Mouse (Mus musculus) bone marrow macrophage, adult 2 months (primary cell): ENCODE data around the gene Hist1h1b. TPM values are rescaled to one million over a fixed set of nuclear protein-coding genes. Genes with fewer than 3 reads are reported as not detected.

Experiments used
- H3K27ac ChIP-seq: 2 replicates; pipeline ENCODE4 v1.5.1; 2012; ENCODE audit warnings: low read depth, low read length; ENCODE audit not compliant: insufficient read depth
- H3K4me1 ChIP-seq: 2 replicates; pipeline ENCODE4 v1.6.1; 2012; ENCODE audit warnings: low read length; ENCODE audit not compliant: control insufficient read depth, insufficient read depth
- H3K4me3 ChIP-seq: 2 replicates; pipeline ENCODE4 v1.5.1; 2012; ENCODE audit warnings: mild to moderate bottlenecking, low read length, moderate library complexity; ENCODE audit not compliant: insufficient read depth
- CTCF ChIP-seq: IDR thresholded peaks from 2 replicates; pipeline ENCODE4 v1.5.1; 2012; ENCODE audit warnings: low read depth, mild to moderate bottlenecking, low read length, moderate library complexity
- POLR2A ChIP-seq: IDR thresholded peaks from 2 replicates; pipeline ENCODE4 v1.6.1; 2012; ENCODE audit warnings: mild to moderate bottlenecking, low read depth, low read length, borderline replicate concordance
- polyA plus RNA-seq: library from polyadenylated mRNA; stranded (reverse); fragments of >200 nt; gene quantifications from 2 replicates; pipeline ENCODE4 v1.2.4, GENCODE M21; 2012; ENCODE audit not compliant: missing spikeins, insufficient read depth, insufficient read length

Gene Hist1h1b
- polyA plus RNA-seq, 1 experiment = 0.82 TPM

DNA sequence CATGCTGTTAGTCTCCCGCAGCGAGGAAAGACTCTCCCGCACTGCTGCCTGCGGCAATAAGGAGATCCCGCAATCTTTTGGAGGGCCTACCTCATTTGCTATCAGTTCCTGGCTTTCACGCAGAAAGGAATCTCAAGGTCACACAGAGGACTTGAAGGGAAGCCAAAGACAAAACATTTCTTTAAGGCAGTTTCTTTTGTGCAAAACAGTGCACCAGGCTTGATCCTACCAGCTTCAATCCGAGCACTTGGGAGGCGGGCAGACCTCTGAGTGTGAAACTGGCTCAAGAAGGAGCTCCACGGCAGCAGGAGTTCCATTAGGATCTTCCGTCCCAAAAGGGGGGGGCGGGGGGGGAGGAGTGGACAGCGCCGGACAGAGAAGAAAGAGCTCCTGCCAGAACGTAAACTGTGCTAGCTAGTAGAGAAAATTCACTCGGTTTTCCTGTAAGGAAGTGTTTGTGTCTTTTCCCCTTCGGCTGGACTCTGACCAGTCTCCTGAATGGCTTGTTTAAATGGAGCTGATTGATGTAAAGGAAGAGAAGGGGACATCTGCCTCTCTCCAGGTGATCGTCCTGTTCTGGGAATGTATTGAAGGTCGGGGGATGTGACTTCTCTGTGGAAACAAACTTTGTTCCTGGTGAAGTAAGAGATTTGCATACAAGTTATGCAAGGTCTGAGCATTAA is 10.3 kb upstream of the Hist1h1b start:
- H3K4me3 ChIP-seq = no peak overlapping the region
- no peak for TF ChIP-seq CTCF
- H3K27ac ChIP-seq = no peak overlapping the region
- H3K4me1 ChIP-seq = peaks cover 18% of the 10 kb centered on the region

DNA sequence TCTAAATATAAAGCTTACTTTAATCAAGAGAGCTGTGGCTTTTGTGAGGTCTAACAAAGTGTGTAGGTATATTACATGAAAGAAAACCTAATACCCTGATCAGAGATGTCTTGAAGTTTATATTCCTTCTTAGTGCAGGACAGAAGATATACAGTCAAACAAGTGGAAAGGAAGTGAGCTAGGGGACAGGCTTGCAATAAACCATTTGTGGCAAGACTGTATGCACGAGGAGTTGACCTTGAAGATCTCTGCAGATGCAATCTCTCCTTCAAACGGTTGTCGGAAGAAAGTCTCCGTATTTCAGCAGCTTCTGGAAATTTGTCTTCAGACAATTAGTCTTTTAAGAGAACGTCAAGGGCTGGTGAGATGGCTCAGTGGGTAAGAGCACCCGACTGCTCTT is 9.5 kb upstream of the Hist1h1b start:
- Histone ChIP-seq H3K4me1 (peaks cover 20% of the 10 kb centered on the region), H3K27ac (no peak overlapping the region), H3K4me3 (no peak overlapping the region)
- TF ChIP-seq CTCF (no peak), POLR2A (no peak)

DNA sequence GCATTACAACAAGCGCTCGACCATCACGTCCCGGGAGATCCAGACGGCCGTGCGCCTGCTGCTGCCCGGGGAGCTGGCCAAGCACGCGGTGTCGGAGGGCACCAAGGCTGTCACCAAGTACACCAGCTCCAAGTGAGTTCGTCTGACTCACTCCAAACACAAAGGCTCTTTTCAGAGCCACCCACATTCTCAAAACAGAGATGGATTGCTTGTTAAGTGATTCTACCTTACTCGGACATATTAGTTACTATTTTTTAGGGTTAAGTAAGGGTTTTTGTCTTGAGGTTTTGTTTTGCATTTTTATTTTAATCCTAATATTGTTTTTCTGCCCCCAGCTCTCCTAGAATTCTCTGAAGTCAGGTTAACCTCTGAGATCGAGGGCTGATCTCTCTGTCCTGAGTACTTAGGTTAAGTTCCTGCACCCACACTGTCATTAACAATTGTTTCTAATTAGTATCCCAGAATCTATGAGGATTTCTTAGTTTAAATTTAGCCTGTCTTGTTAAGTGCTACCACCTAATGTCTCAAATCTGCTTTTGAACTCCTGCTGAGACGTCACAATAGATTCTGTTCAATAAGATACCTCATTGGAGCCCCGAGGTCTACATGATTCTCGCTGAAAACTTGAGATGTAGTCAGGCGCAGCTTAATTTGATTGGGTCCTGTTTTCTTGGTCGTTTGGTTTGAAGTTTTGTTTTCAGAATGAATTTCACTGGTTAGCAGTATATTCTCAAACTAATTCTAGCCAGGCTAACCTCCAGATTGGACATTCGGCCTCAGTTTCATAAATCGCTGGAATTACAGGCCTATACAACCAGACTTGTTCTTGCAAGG is 7.6 kb upstream of the Hist1h1b start:
- peak overlapping the region; percentile 67 for H3K27ac ChIP-seq
- peak overlapping the region; percentile 38 for H3K4me3 ChIP-seq
- TF ChIP-seq POLR2A (no peak), CTCF (no peak)
- peaks cover 24% of the 10 kb centered on the region for H3K4me1 ChIP-seq

DNA sequence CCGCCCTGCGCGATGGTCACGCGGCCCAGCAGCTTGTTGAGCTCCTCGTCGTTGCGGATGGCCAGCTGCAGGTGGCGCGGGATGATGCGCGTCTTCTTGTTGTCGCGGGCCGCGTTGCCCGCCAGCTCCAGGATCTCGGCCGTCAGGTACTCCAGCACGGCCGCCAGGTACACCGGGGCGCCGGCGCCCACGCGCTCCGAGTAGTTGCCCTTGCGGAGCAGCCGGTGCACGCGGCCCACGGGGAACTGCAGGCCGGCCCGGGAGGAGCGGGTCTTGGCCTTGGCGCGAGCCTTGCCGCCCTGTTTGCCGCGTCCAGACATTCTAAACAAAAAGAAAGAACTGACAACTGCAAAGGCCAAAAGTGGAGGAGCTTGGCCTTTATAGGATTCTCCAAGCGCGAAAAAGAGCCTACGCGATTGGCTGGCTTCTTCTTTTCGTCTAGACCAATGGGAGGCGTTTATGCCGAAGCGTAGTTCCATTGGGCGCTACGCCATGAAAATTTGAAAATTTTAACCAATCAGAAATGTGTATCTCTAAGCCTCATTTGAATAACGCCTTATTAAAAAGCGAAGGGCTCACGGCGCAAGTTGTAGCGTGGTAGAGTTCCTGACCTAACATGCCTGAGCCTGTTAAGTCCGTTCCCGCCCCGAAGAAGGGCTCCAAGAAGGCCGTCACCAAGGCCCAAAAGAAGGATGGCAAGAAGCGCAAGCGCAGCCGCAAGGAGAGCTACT is 6.6 kb upstream of the Hist1h1b start, which contains the start of the genes Hist1h2an and Hist1h2bp:
Gene Hist1h2an, minus strand, starts transcription at position 320 of the 731 bp plus-strand sequence.
Gene Hist1h2bp, plus strand, starts transcription at position 563 of the 731 bp plus-strand sequence.
- Histone ChIP-seq H3K27ac (peak within 1 kb of the TSS; percentile 86), H3K4me1 (peaks cover 23% of the 10 kb centered on the region), H3K4me3 (peak within 1 kb of the TSS; percentile 58)

DNA sequence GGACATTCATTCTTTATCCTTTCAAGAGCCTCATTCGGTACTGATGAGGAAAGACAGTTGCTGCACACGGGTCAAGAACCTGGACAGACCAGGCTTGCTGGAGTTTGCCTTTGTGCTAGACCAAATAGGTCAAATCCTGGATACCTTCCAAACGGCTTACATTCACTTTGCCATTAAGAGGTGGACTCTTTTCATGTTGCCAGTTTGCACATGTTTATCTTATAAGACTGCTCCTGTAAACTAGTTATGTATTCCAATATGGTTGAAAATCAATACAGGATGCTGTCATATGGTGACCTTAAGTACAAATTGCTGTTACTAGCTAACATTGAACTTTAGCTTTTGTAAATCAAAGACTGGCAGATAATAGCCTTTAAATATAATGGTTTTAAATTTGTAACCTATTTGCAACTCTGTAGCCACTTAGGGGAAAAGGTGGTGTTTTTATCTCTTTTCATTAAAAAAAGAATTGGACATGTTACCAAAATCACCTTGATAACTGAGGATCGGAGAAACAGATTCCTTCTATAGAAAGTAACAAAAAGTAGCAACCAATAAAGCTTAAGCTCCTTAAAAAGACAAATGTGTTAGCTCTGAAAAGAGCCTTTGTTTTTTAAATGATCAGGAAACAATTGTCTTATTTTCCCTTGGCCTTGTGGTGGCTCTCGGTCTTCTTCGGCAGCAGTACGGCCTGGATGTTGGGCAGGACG is 5.9 kb upstream of the Hist1h1b start:
- H3K4me1 ChIP-seq = peaks cover 18% of the 10 kb centered on the region
- TF ChIP-seq POLR2A = no peak
- no peak for TF ChIP-seq CTCF
- H3K4me3 ChIP-seq = peak overlapping the region; percentile 58
- H3K27ac ChIP-seq = peak overlapping the region; percentile 86

DNA sequence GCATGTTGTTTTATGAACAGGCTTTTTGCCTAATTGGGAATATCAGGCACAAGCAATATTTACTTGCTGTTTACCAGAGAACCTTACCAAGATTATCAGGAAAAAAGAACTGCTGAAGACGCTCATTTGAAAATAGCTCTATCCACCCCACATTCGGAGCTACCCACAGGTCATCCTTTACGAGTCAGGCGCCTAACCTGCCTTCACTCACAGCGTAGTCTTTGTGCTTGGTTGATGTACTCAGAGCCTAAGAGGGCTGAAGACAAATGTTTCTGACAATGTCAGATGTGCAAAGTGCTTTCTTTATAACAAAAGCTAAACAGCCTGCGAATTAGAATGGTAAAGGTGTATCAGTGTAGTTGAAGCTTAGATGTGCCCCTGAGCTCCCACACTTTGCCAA is 3.9 kb upstream of the Hist1h1b start:
- H3K27ac ChIP-seq = peak overlapping the region; percentile 89
- no peak overlapping the region for H3K4me3 ChIP-seq
- no peak for TF ChIP-seq POLR2A
- H3K4me1 ChIP-seq = peaks cover 20% of the 10 kb centered on the region

DNA sequence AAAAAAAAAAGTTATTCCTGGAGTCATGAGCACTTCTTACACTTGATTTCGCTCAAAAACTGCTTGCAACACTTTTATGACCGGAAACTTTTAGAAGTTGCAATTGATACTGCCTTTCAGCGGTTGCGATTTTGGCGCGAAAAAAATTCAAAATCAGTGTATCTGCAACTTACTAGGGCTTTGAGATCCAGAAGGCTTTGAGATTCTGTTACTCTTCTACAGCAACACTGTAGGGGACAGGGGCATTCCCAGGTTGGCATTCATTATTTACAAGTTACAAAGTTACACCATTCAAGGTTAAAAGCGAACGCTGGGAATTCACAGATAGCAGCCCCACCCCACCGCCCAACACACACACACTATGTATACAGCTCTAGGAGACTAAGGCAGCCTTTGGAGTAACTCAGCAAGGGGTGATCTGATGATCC is 3.3 kb upstream of the Hist1h1b start:
- peak overlapping the region; percentile 18 for H3K4me3 ChIP-seq
- H3K4me1 ChIP-seq = peaks cover 20% of the 10 kb centered on the region
- TF ChIP-seq CTCF (no peak), POLR2A (no peak)
- H3K27ac ChIP-seq = peak overlapping the region; percentile 89

DNA sequence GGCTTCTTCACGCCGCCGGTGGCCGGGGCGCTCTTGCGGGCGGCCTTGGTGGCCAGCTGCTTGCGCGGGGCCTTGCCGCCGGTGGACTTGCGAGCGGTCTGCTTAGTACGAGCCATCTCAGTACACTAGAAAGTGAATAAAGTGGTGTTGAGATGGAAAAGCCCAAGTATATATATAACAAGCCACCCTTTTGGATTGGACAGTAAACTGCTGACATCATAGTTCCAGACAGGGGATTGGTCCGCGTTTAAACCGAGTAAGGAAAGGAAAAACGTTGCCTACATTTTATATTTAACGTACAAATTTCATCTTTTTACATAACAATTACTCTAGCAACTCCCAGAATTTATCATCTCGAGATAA is 2.8 kb upstream of the Hist1h1b start, which contains the start of gene Hist1h3i:
Gene Hist1h3i, minus strand, starts transcription at position 116 of the 363 bp plus-strand sequence.
- Histone ChIP-seq H3K4me3 (peak within 1 kb of the TSS; percentile 62), H3K4me1 (peaks cover 17% of the 10 kb centered on the region), H3K27ac (peak within 1 kb of the TSS; percentile 89)
- TF ChIP-seq CTCF (no peak), POLR2A (no peak)

DNA sequence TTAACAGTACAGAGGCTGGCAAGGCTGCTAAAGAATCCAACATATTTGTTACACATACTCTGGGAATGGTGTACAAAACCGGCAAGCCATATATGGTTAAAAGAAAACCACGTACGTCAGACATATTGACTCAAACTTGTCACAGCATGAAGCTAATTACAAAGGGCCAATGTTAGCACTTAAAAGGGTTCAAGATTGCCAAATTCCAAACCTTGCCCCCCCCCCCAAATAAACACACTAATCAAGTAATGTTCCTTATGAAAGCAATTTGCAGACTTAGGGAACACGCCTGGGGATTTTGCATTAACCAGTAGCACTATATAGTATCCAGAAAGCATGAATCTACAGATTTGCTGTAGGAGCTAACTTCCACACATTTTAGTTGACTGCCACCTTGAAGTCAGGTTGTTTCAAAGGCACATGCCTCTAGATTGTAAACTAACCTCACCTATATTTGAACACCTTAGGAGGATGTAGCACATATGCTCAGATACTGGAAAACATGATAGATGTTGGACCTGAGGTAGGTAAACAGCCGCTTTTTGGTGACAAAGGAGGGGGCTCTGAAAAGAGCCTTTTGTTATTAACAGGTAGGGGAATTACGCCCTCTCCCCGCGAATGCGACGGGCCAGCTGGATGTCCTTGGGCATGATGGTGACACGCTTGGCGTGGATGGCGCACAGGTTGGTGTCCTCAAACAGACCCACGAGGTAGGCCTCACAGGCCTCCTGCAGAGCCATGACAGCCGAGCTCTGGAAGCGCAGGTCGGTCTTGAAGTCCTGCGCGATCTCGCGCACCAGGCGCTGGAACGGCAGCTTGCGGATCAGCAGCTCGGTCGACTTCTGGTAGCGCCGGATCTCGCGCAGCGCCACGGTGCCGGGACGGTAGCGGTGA is 2.2 kb upstream of the Hist1h1b start:
- Histone ChIP-seq H3K4me3 (peak overlapping the region; percentile 62), H3K27ac (peak overlapping the region; percentile 85), H3K4me1 (peaks cover 12% of the 10 kb centered on the region)
